Mouse (Mus musculus): ENCODE data around the gene 4930469K13Rik.

Gene 4930469K13Rik

DNA sequence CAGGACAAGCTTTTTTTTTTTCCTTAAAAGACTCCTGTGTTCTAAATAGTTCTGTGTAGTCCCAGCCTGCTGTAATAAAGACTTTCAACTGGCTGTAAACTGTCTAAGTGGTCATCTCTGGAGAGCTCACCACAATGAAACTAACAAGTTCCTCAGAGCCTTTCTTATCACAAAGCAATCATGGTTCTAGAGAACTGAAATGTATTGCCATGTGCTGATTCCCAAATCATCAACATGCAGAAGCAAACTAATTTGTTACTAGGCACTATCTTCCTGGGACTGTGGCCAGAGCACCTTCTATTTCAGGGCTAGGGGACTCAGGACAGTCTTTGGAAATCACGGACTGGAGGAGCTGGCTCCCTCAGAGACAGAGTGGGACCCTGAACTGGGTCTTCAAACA is 154.8 kb downstream of the 4930469K13Rik start:
- no peak for DNase-seq (ENCODE audit: low spot score in 2 of 2)

DNA sequence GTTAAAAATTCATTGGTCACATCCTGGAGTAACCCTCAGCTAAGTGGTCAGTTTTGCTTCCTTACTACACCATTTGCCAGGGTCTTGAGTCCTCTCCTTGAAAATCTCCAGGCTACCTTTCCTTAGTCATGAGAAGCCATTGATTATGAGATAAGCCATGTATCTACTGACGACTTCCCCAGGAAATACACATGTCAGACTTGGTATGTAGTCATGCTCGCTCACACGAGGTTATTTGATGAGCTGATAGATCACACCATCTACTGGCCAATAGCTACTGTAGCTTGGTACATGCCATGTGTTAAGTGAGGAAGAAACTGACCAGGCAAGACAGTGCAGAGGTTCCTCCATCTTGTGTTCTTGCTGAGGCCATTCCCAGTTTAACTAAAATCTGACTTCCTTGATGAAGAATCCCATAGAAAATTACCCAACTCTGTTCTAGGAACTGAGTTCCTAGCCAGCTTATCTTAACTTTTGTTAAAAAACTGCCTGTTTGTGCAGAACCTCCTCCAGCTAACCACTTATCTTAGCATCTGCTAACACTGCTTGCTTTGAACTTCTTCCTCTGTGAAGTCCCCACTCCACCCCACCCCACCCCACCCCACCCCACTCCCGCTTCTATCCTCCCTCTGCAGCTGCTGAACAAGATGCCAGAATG is 158.8 kb downstream of the 4930469K13Rik start:
- DNase-seq (ENCODE audit: low spot score in 2 of 2): no peak

DNA sequence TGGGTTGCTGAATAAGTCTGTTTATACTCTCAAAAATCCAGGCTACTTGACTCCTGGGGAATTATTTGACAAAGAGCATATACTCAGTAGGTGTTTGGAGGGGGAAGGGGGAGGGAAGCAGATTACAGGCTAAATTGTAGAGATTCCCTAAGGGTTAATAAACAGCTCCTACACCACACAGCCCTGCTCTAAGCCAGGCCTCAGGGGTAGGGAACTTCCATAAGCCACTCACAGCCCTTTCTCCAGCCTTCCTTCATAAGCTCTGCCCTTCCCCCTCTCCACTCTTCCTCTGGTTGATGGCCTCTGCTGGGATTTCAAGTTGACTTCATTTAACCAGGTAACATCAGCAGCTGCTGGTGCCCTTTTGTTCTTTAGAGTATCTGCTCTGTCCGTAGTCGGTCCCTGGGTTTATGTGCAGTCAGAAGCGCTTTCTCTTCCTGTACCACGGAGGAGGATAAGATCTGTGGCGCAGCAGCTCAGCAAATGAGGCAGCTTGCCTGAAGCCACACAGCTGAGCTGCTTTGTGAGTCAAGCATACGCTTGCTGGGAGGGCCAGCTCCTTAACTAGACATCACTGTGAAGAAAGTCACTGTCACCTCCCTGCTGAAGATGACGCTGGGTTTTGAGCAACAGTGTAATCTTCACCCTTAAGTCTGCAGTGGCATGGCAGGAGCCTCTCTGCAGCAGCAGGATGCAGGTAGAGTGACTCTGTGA is 159.6 kb downstream of the 4930469K13Rik start:
- no peak for DNase-seq (ENCODE audit: low spot score in 2 of 2)

DNA sequence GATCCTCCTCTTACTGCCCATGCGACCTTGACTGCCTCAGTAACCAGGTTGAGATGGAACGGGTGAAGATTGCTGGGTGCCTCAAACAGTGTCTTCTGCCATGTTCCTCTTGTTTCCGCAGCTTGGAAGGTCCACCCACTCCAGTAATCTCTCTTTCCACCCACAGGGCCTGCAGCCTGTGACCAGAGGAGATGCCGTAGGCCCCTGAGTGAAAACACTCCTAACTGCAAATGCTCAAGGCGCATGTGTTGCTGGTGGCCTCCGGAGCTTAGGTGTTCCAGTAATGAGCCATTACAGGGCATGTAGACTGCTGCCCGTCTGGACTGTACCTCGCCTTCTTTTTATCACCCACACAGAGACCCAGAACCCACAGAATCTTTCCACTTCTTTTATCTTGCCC is 160.7 kb downstream of the 4930469K13Rik start:
- no peak for DNase-seq (ENCODE audit: low spot score in 2 of 2)

DNA sequence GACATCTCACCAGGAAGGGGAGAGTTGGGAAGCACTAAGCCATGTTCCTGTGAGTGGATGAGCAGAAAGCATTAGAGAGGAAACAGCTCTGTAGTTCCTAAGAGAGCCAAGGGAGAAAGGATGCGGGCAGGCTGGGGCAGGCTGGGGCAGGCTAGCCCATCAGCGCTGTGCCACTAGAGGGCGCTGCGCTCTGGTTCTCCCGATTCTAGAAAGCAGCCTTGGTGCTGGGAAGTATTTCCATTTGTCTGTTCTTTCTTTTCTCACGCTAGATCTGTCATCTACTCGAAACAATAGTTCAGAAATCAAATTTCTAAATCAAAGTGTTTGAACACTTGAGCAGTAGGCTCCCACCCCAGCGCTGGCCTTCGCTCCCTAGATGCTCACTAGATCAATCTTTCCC is 164.1 kb downstream of the 4930469K13Rik start:
- DNase-seq (ENCODE audit: low spot score in 2 of 2): no peak

DNA sequence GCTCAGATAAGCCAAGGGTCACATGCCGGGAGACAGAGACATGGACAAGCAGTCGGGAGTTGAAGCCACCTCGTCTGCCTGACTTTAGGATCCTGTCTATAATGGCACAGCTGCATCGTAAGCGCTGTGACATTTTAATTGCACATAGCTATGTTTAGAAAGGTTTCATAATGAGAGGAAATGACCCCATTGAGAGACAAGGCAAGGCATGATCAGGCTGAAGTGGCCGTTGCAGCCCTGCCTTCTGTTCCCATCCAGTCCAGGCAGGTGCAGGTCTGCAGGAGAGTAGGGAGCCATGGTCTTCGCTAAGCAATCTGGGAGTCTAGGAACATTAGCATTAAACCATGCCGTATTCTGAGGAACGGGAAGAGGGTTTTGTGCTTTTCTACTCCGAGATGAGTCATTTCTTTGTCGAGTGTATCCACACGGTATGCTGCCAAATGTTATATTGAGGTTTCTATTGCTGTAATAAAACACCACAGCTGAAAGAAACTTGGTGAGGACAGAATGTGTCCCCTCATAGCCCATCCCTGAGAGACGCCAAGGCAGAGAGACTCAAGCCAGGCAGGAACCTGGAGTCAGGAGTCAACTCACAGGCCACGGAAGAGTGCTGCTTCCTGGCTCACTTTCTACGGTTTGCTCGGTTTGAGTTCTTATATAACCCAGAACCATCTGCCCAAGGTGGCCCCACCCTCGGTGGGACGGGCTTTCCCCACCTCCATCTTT is 165.8 kb downstream of the 4930469K13Rik start:
- DNase-seq (ENCODE audit: low spot score in 2 of 2): no peak

DNA sequence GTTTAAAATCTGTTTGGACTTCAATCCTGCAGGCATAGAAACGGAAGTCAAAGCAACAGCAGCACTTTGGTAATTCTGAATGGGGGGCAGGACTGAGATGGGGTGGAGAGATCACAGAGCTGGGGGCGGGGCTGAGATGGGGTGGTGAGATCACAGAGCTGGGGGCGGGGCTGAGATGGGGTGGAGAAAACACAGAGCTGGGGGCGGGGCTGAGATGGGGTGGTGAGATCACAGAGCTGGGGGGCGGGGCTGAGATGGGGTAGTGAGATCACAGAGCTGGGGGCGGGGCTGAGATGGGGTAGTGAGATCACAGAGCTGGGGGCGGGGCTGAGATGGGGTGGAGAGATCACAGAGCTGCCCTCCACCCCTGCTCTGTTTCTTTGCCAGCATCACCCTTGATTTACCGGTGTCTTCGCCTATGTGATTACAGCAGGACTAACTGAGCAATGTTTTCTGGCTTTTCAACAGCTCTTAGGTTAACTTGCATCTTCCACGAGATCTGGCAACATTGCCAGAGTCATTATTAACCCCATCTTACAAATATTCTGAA is 166.4 kb downstream of the 4930469K13Rik start:
- no peak for DNase-seq (ENCODE audit: low spot score in 2 of 2)

DNA sequence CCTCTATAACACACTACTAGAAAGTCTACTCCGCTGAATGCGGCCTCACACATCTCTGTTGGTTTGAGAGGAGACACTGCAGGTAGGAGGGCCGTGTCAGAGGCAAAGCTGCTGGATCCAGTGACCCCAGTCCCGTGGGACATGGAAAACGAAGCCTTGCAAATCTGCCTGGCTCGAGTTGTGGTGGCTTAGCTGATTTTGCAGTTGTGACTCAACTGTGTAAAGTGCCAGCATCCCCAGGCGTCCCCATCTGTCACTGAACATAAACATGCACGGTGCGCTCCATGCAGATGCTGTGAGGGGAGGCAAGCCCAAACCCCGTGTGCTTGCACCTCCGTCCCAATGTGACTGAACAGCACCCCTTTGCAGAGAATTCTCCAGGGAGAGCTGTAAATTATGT is 168.9 kb downstream of the 4930469K13Rik start:
- DNase-seq (ENCODE audit: low spot score in 2 of 2): no peak

- peak; percentile 45 to 57 for DNase-seq (ENCODE audit: low spot score in 2 of 2)
Measured at GRCm38 (mm10) chr11:33928658-33929057, 169.7 kb downstream of the 4930469K13Rik start.

DNA sequence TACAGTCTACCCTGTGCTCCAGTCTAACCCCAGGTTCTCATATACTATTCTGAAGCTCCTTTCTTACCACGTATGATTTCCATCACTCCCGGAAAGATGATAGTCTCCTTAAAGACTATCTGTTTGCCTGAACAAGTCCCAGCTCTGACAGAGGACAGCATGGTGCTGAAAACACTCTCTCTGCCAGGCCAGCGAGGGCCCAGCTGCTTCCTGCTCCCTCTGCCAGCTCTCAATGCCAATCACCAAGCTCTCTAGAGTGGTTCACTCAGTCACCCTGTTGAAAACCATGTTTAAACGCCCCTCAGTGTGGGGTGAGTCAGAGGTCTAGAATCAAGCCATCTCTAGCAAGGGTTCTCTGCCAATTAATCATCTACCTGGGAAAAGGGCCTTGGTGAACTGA is 170.5 kb downstream of the 4930469K13Rik start:
- no peak for DNase-seq (ENCODE audit: low spot score in 2 of 2)

DNA sequence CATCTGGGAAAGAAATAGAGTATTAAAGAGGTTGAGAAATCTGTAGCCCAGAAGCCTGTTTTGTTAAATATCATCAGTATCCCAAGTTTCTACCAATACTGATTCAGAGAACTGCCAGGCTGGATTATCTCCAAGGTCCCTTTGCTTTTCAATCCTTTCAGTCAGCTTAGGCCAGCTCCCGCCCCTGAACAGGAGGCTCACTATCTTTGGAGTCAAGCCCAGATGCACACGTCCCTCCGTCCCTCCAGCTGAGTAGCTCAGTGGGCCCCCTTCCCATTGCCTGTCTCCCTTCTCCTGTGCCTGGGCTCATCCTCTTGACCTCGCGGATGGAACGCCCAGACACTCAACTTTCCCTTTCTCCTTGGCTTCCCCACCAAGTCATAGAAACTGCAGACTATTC is 171.0 kb downstream of the 4930469K13Rik start:
- DNase-seq (ENCODE audit: low spot score in 2 of 2): no peak

GRCm38 (mm10) chr11:33926551-33926950 is 171.8 kb downstream of the 4930469K13Rik start:
- DNase-seq (ENCODE audit: low spot score in 2 of 2): no peak

GRCm38 (mm10) chr11:33925778-33926177 is 172.6 kb downstream of the 4930469K13Rik start:
- no peak for DNase-seq (ENCODE audit: low spot score in 2 of 2)
